Mouse (Mus musculus): Measurements from ENCODE around the gene Olfr480.

Gene Olfr480

GRCm38 (mm10) chr7:108067246-108067645, at the start of gene Olfr480:
Olfr480 (minus strand) TSS chr7:108067346.
- no peak for DNase-seq (ENCODE audit: low spot score)

- DNase-seq (ENCODE audit: low spot score) = no peak
Observed at GRCm38 (mm10) chr7:108100549-108100948, 33.4 kb upstream of the Olfr480 start, which contains the start of gene Olfr483. Olfr483 (plus strand) TSS chr7:108100849.

- DNase-seq (ENCODE audit: low spot score) = no peak
Observed at GRCm38 (mm10) chr7:108097486-108097885, 30.3 kb upstream of the Olfr480 start, which contains the start of gene Olfr482. Olfr482 (minus strand) TSS chr7:108097586.

- DNase-seq (ENCODE audit: low spot score) = no peak
Observed at GRCm38 (mm10) chr7:108079555-108079954, 12.4 kb upstream of the Olfr480 start, which contains the start of gene Olfr481. Olfr481 (plus strand) TSS chr7:108079855.

- no peak for DNase-seq (ENCODE audit: low spot score)
Observed at GRCm38 (mm10) chr7:108050393-108050792, 16.8 kb downstream of the Olfr480 start, which contains the start of gene Olfr479. Olfr479 (plus strand) TSS chr7:108050693.

- no peak for DNase-seq (ENCODE audit: low spot score)
Observed at GRCm38 (mm10) chr7:108033889-108034288, 33.3 kb downstream of the Olfr480 start, which contains the start of gene Olfr478. Olfr478 (minus strand) TSS chr7:108033989.

Data from embryo, embryonic 10 days (tissue).